Mouse (Mus musculus) MEL (cell line): ENCODE measurements around the gene Copg1.

Source experiments
- CHD2 ChIP-seq: IDR thresholded peaks from 2 replicates; pipeline ENCODE4 v1.6.1; 2011; ENCODE audit warnings: low read length, improper control_type of control experiment
- CTCF ChIP-seq, 3 experiments: IDR thresholded peaks in 2 of 3; conservative IDR thresholded peaks in 1 of 3; 2 replicates each; pipeline ENCODE4 v1.5.1; 2011 to 2012; ENCODE audit warnings: low read length in 3 of 3, low read depth in 2 of 3, mild to moderate bottlenecking in 2 of 3, improper control_type of control experiment in 1 of 3, inconsistent platforms in 1 of 3, mixed read lengths in 1 of 3, moderate library complexity in 1 of 3; ENCODE audit not compliant: control insufficient read depth in 1 of 3, insufficient read depth in 1 of 3, poor library complexity in 1 of 3, severe bottlenecking in 1 of 3
- EP300 ChIP-seq, 2 experiments: IDR thresholded peaks; 2 replicates each; pipeline ENCODE4 v1.6.1; 2011; ENCODE audit warnings: improper control_type of control experiment in 2 of 2, low read length in 2 of 2, low read depth in 1 of 2, mild to moderate bottlenecking in 1 of 2
- GATA1 ChIP-seq: IDR thresholded peaks from 2 replicates; pipeline ENCODE4 v1.6.1; 2011; ENCODE audit warnings: low read depth, low read length, improper control_type of control experiment
- MYB ChIP-seq: IDR thresholded peaks from 2 replicates; pipeline ENCODE4 v1.6.1; 2011; ENCODE audit warnings: mild to moderate bottlenecking, low read depth, low read length, improper control_type of control experiment
- POLR2A ChIP-seq, 2 experiments: IDR thresholded peaks; 2 replicates each; pipeline ENCODE4 v1.6.1; 2011 to 2012; ENCODE audit warnings: low read length in 2 of 2, mild to moderate bottlenecking in 2 of 2, control low read depth in 1 of 2, improper control_type of control experiment in 1 of 2, low read depth in 1 of 2, moderate library complexity in 1 of 2; ENCODE audit not compliant: control insufficient read depth in 1 of 2, insufficient read depth in 1 of 2, poor library complexity in 1 of 2
- TAL1 ChIP-seq: IDR thresholded peaks from 2 replicates; pipeline ENCODE4 v1.6.1; 2012; ENCODE audit warnings: mild to moderate bottlenecking, inconsistent platforms, low read length, moderate library complexity, mixed read lengths

GRCm38 (mm10) chr6:87887594-87888233, at the start of gene Copg1:
- TF ChIP-seq GATA1 (no peak), CHD2 (no peak), EP300 (IDR thresholded peaks at IDR 0.05; ENCODE audit: low read depth in 1 of 2, low read length in 2 of 2) (no peak), POLR2A (IDR thresholded peaks at IDR 0.05; ENCODE audit: control insufficient read depth in 1 of 2, insufficient read depth in 1 of 2, low read depth in 1 of 2, low read length in 2 of 2, poor library complexity in 1 of 2) (peak; percentile 83 to 95), MYB (no peak), CTCF (IDR thresholded peaks at IDR 0.05 in 2 of 3, conservative IDR thresholded peaks at IDR 0.05 in 1 of 3; ENCODE audit: control insufficient read depth in 1 of 3, insufficient read depth in 1 of 3, low read depth in 2 of 3, low read length in 3 of 3, poor library complexity in 1 of 3, severe bottlenecking in 1 of 3) (peak; percentile 84 to 97 (median 92)), TAL1 (no peak)
